Mouse (Mus musculus): ENCODE data around the gene Tbck. TPM values are rescaled to one million over a fixed set of nuclear protein-coding genes. Genes with fewer than 3 reads are reported as not detected.
A peak's percentile ranks its signal among the peaks of the same experiment; 100 is the strongest.

Tbck gene
- polyA plus RNA-seq, 1 experiment = 4.7 TPM

- Histone ChIP-seq H3K36me3 (ENCODE audit: control insufficient read depth, insufficient read depth, low read length) (no peaks in the 10 kb centered on the region), H3K4me3 (ENCODE audit: control insufficient read depth, insufficient read depth, low read length) (no peak overlapping the region), H3K27me3 (ENCODE audit: control insufficient read depth, insufficient read depth, low read length) (no peaks in the 10 kb centered on the region), H3K4me1 (replicated peaks; ENCODE audit: control insufficient read depth, insufficient read depth, low read length) (no peaks in the 10 kb centered on the region), H3K27ac (ENCODE audit: control insufficient read depth, insufficient read depth, low read length) (no peak overlapping the region)
- 67% methylated on average over 3 of the region's 3 CpGs for WGBS
- TF ChIP-seq CTCF (IDR thresholded peaks at IDR 0.05; ENCODE audit: borderline replicate concordance, control insufficient read depth, extremely low read depth, insufficient read depth, low read length, poor library complexity) (no peak), POLR2A (IDR thresholded peaks at IDR 0.05; ENCODE audit: control insufficient read depth, extremely low read depth, insufficient read depth, low read length, poor library complexity) (no peak)
- peak; percentile 26 for DNase-seq
These were observed 63.1 kb downstream of the Tbck start for GRCm38 (mm10) chr3:132747036-132747435.

GRCm38 (mm10) chr3:132747766-132748165 is 63.8 kb downstream of the Tbck start:
- no peaks in the 10 kb centered on the region for H3K27me3 ChIP-seq (ENCODE audit: control insufficient read depth, insufficient read depth, low read length)
- H3K4me3 ChIP-seq (ENCODE audit: control insufficient read depth, insufficient read depth, low read length) = no peak overlapping the region
- H3K4me1 ChIP-seq (replicated peaks; ENCODE audit: control insufficient read depth, insufficient read depth, low read length) = no peaks in the 10 kb centered on the region
- TF ChIP-seq CTCF (IDR thresholded peaks at IDR 0.05; ENCODE audit: borderline replicate concordance, control insufficient read depth, extremely low read depth, insufficient read depth, low read length, poor library complexity) (no peak), POLR2A (IDR thresholded peaks at IDR 0.05; ENCODE audit: control insufficient read depth, extremely low read depth, insufficient read depth, low read length, poor library complexity) (no peak)
- no peak for DNase-seq
- 89% methylated on average over 14 of the region's 14 CpGs for WGBS
- H3K27ac ChIP-seq (ENCODE audit: control insufficient read depth, insufficient read depth, low read length) = no peak overlapping the region
- H3K36me3 ChIP-seq (ENCODE audit: control insufficient read depth, insufficient read depth, low read length) = peaks cover 3% of the 10 kb centered on the region; the same call in 1 of the 2 replicates

DNA sequence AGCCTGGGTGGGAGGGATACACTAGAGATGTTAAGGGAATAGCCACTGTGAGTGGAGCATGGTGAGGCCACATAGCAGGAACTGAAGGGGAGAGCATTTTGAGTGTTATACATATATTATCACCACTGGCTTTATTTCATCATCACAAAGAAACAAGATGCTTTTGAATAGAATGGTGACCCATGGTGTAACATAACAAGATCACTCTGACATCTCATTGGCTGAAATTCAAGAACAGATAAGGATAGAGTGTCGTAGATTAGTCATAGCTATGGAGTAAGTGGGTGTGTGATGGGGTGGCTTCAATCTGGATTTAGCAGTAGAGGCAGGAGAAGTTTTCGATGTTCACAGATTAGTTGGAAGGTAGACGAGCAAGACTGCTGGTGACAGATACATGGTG is 64.8 kb downstream of the Tbck start:
- TF ChIP-seq CTCF (IDR thresholded peaks at IDR 0.05; ENCODE audit: borderline replicate concordance, control insufficient read depth, extremely low read depth, insufficient read depth, low read length, poor library complexity) (no peak), POLR2A (IDR thresholded peaks at IDR 0.05; ENCODE audit: control insufficient read depth, extremely low read depth, insufficient read depth, low read length, poor library complexity) (no peak)
- Histone ChIP-seq H3K27me3 (ENCODE audit: control insufficient read depth, insufficient read depth, low read length) (no peaks in the 10 kb centered on the region), H3K4me1 (replicated peaks; ENCODE audit: control insufficient read depth, insufficient read depth, low read length) (no peaks in the 10 kb centered on the region), H3K36me3 (ENCODE audit: control insufficient read depth, insufficient read depth, low read length) (peaks cover 3% of the 10 kb centered on the region; the same call in 1 of the 2 replicates), H3K27ac (ENCODE audit: control insufficient read depth, insufficient read depth, low read length) (no peak overlapping the region), H3K4me3 (ENCODE audit: control insufficient read depth, insufficient read depth, low read length) (no peak overlapping the region)
- DNase-seq = no peak
- 96% methylated on average over 3 of the region's 3 CpGs for WGBS

- no peak for DNase-seq
- Histone ChIP-seq H3K27me3 (ENCODE audit: control insufficient read depth, insufficient read depth, low read length) (no peaks in the 10 kb centered on the region), H3K4me3 (ENCODE audit: control insufficient read depth, insufficient read depth, low read length) (no peak overlapping the region), H3K4me1 (replicated peaks; ENCODE audit: control insufficient read depth, insufficient read depth, low read length) (no peaks in the 10 kb centered on the region), H3K36me3 (ENCODE audit: control insufficient read depth, insufficient read depth, low read length) (peaks cover 3% of the 10 kb centered on the region; the same call in 1 of the 2 replicates), H3K27ac (ENCODE audit: control insufficient read depth, insufficient read depth, low read length) (no peak overlapping the region)
- TF ChIP-seq POLR2A (IDR thresholded peaks at IDR 0.05; ENCODE audit: control insufficient read depth, extremely low read depth, insufficient read depth, low read length, poor library complexity) = no peak
- WGBS = 85% methylated on average over 4 of the region's 4 CpGs
These were observed 68.8 kb downstream of the Tbck start for GRCm38 (mm10) chr3:132752772-132753171.

- DNase-seq = no peak
- 48% methylated on average over 1 of the region's 1 CpGs for WGBS
- Histone ChIP-seq H3K4me3 (ENCODE audit: control insufficient read depth, insufficient read depth, low read length) (no peak overlapping the region), H3K36me3 (ENCODE audit: control insufficient read depth, insufficient read depth, low read length) (peaks cover 3% of the 10 kb centered on the region; the same call in 1 of the 2 replicates), H3K4me1 (replicated peaks; ENCODE audit: control insufficient read depth, insufficient read depth, low read length) (no peaks in the 10 kb centered on the region), H3K27ac (ENCODE audit: control insufficient read depth, insufficient read depth, low read length) (no peak overlapping the region), H3K27me3 (ENCODE audit: control insufficient read depth, insufficient read depth, low read length) (no peaks in the 10 kb centered on the region)
- TF ChIP-seq CTCF (IDR thresholded peaks at IDR 0.05; ENCODE audit: borderline replicate concordance, control insufficient read depth, extremely low read depth, insufficient read depth, low read length, poor library complexity) (no peak), POLR2A (IDR thresholded peaks at IDR 0.05; ENCODE audit: control insufficient read depth, extremely low read depth, insufficient read depth, low read length, poor library complexity) (no peak)
These were observed 72.3 kb downstream of the Tbck start for GRCm38 (mm10) chr3:132756274-132756673.

GRCm38 (mm10) chr3:132766033-132766726 is 82.2 kb downstream of the Tbck start:
- no peak for DNase-seq
- H3K27me3 ChIP-seq (ENCODE audit: control insufficient read depth, insufficient read depth, low read length) = no peaks in the 10 kb centered on the region
- H3K36me3 ChIP-seq (ENCODE audit: control insufficient read depth, insufficient read depth, low read length) = no peaks in the 10 kb centered on the region
- no peak for TF ChIP-seq CTCF (IDR thresholded peaks at IDR 0.05; ENCODE audit: borderline replicate concordance, control insufficient read depth, extremely low read depth, insufficient read depth, low read length, poor library complexity)
- no peak for TF ChIP-seq POLR2A (IDR thresholded peaks at IDR 0.05; ENCODE audit: control insufficient read depth, extremely low read depth, insufficient read depth, low read length, poor library complexity)
- no peak overlapping the region for H3K27ac ChIP-seq (ENCODE audit: control insufficient read depth, insufficient read depth, low read length)
- H3K4me1 ChIP-seq (replicated peaks; ENCODE audit: control insufficient read depth, insufficient read depth, low read length) = no peaks in the 10 kb centered on the region
- 98% methylated on average over 17 of the region's 17 CpGs for WGBS
- H3K4me3 ChIP-seq (ENCODE audit: control insufficient read depth, insufficient read depth, low read length) = no peak overlapping the region

GRCm38 (mm10) chr3:132772054-132772453 is 88.1 kb downstream of the Tbck start:
- TF ChIP-seq CTCF (IDR thresholded peaks at IDR 0.05; ENCODE audit: borderline replicate concordance, control insufficient read depth, extremely low read depth, insufficient read depth, low read length, poor library complexity) (no peak), POLR2A (IDR thresholded peaks at IDR 0.05; ENCODE audit: control insufficient read depth, extremely low read depth, insufficient read depth, low read length, poor library complexity) (no peak)
- 95% methylated on average over 7 of the region's 7 CpGs for WGBS
- no peak overlapping the region for H3K27ac ChIP-seq (ENCODE audit: control insufficient read depth, insufficient read depth, low read length)
- no peaks in the 10 kb centered on the region for H3K27me3 ChIP-seq (ENCODE audit: control insufficient read depth, insufficient read depth, low read length)
- no peaks in the 10 kb centered on the region for H3K4me1 ChIP-seq (replicated peaks; ENCODE audit: control insufficient read depth, insufficient read depth, low read length)
- no peak overlapping the region for H3K4me3 ChIP-seq (ENCODE audit: control insufficient read depth, insufficient read depth, low read length)
- DNase-seq = no peak
- H3K36me3 ChIP-seq (ENCODE audit: control insufficient read depth, insufficient read depth, low read length) = no peaks in the 10 kb centered on the region

Data from thymus, adult 2 months (tissue).